Comparison of ENCODE assay signal across 15 mouse cellular contexts in the genomic region with DNA sequence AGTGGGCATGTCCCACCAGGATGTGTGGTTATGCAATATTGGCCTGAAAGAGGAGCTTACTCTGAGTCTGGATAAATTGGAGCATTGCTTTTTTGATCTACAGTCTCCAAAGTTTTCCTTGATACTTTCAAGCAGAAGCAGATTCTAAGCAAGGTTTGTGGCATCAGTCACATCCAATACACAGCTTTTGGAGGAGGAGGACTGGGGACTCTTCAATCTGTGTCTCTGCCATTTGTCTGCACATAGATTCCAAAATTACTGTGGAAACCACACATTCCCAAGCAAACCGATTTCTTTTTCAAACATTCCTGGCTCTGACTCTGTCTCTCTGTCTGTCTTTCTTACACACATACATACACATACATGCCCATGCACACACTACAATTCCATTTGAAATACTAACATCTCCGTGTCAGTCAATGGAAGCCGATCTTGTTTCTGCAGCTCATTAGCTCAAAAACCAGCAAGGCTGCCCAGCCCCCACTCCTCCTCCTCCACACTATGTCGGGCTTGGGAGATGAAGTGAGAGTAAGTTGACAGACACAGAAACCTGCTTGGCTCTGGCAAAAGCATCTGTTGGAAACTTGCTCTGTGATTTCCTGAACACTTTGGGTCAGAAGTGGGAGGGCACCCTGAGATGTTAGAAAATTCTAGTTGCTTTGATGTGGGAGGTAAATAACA. TPM values are rescaled to one million over a fixed set of nuclear protein-coding genes. Genes with fewer than 3 reads are reported as not detected.
A peak's percentile ranks its signal among the peaks of the same experiment; 100 is the strongest.
DNase-seq lines count a peak whose midpoint lies in the region; TF ChIP-seq lines count a peak whose summit lies in the region.
"Had no signal": no experiment of that assay in that cellular context is flagged by ENCODE, and none has a peak within 500 bp of the region (broad histone marks: within the 10 kb centered on the region; RNA-seq: fewer than 3 reads in every experiment).

No protein-coding gene starts in this region.

- WGBS in embryonic facial prominence, embryonic 10.5 days, result 63% methylated on average over 4 of the region's 4 CpGs
- WGBS in kidney, adult 2 months, result 33% methylated on average over 4 of the region's 4 CpGs

- H3K4me1 ChIP-seq in embryonic facial prominence, embryonic 10.5 days, result 0 out of 2 replicates have a peak, but pooled peaks cover 4% of the 10 kb centered on the region
- no peaks in the 10 kb centered on the region for H3K4me1 ChIP-seq in kidney, adult 2 months (ENCODE audit: control insufficient read depth, insufficient read depth, low read length)
- H3K4me1 ChIP-seq: forebrain, embryonic 10.5 days had no signal

- intact Hi-C loops in left cerebral cortex, postnatal 25 days (cut with DNase I), result no loop called here
- intact Hi-C loops in left cerebral cortex, postnatal 36 days (cut with DNase I), result no loop called here

- peak; percentile 34 to 50 for DNase-seq in left cerebral cortex, postnatal 25 days (ENCODE audit: low spot score in 2 of 2)
- DNase-seq in left cerebral cortex, postnatal 36 days (ENCODE audit: low spot score in 2 of 2), result no peak
- peak; percentile 14 for DNase-seq in embryonic facial prominence, embryonic 10.5 days (ENCODE audit: low spot score)
- peak; percentile 37 for DNase-seq in layer of hippocampus, adult 11-12 months (ENCODE audit: low spot score)
- peak; percentile 19 for DNase-seq in lung, postnatal 14 days
- no peak for DNase-seq in c-Kit-positive CD71-positive TER-119-positive erythroid progenitor cells, embryonic 14.5 days (ENCODE audit: low spot score)
- no peak for DNase-seq in kidney, adult 2 months
- no peak for DNase-seq in ovary, adult 18-20 months (ENCODE audit: low spot score)
- DNase-seq: cerebellum, postnatal 25 days; kidney, adult 11 months had no signal

- H3K27me3 ChIP-seq in embryonic facial prominence, embryonic 10.5 days (replicated peaks; ENCODE audit: low read depth, poor library complexity, severe bottlenecking), result no peaks in the 10 kb centered on the region
- H3K27me3 ChIP-seq in kidney, adult 2 months (replicated peaks; ENCODE audit: control insufficient read depth, insufficient read depth, low read length), result no peaks in the 10 kb centered on the region

- H3K4me3 ChIP-seq in embryonic facial prominence, embryonic 10.5 days, result no peak overlapping the region
- H3K4me3 ChIP-seq in kidney, adult 2 months (ENCODE audit: insufficient read depth, low read depth, low read length), result no peak overlapping the region
- H3K4me3 ChIP-seq: forebrain, embryonic 10.5 days had no signal

- TF ChIP-seq CTCF in kidney, adult 2 months (conservative IDR thresholded peaks at IDR 0.05; ENCODE audit: insufficient read depth, insufficient read length, low read depth, low read length), result no peak

- no peak overlapping the region for H3K27ac ChIP-seq in embryonic facial prominence, embryonic 10.5 days (replicated peaks)
- H3K27ac ChIP-seq in kidney, adult 2 months (ENCODE audit: insufficient read depth, low read depth, low read length), result no peak overlapping the region
- H3K27ac ChIP-seq: forebrain, embryonic 10.5 days had no signal

- no peak for TF ChIP-seq POLR2A in kidney, adult 2 months (IDR thresholded peaks at IDR 0.05; ENCODE audit: low read depth, low read length)

- peaks cover 8% of the 10 kb centered on the region; the same call in 1 of the 2 replicates for H3K9me3 ChIP-seq in embryonic facial prominence, embryonic 10.5 days

- H3K36me3 ChIP-seq in embryonic facial prominence, embryonic 10.5 days (replicated peaks), result no peaks in the 10 kb centered on the region
- no peaks in the 10 kb centered on the region for H3K36me3 ChIP-seq in kidney, adult 2 months (ENCODE audit: control insufficient read depth, insufficient read depth, low read length)
- H3K36me3 ChIP-seq: forebrain, embryonic 10.5 days had no signal

RNA-seq across cellular contexts. Expression of a gene that starts 18.5 kb away (rescaled TPM):
- not detected for total RNA-seq in left cerebral cortex, postnatal 25 days (2021)
- total RNA-seq in left cerebral cortex, postnatal 36 days (2021), result not detected
- not detected in 2 replicates for polyA plus RNA-seq in embryonic facial prominence, embryonic 10.5 days (2016; fragmentation: Nextera tagmentation; extraction: Ambion mirVana)
- polyA plus RNA-seq in kidney, adult 2 months (2012; rRNA removed), result 0.07 TPM in 1 of 2 replicates, not detected in the other
- total RNA-seq: granulocyte monocyte progenitor cell, adult 5-6 weeks; heart, postnatal 25 days; left cerebral cortex, adult 8-10 months had no signal
- polyA plus RNA-seq: forebrain, embryonic 10.5 days; stomach, embryonic 14.5 days had no signal

Comparison
In these comparisons a context has a peak if more than half of its experiments do, and no peak if none do; other contexts are left out.
1. DNase-seq: peak in left cerebral cortex, postnatal 25 days (2 of 2), embryonic facial prominence, embryonic 10.5 days (single experiment), layer of hippocampus, adult 11-12 months (single experiment) and lung, postnatal 14 days (single experiment); none in left cerebral cortex, postnatal 36 days (0 of 2), c-Kit-positive CD71-positive TER-119-positive erythroid progenitor cells, embryonic 14.5 days (single experiment), kidney, adult 2 months (single experiment) and ovary, adult 18-20 months (single experiment).